Mouse (Mus musculus) inflammation-experienced regulatory T-cells, adult 6 months (primary cell): ENCODE results near the gene Fnip1. TPM values are rescaled to one million over a fixed set of nuclear protein-coding genes. Genes with fewer than 3 reads are reported as not detected.
A peak's percentile ranks its signal among the peaks of the same experiment; 100 is the strongest.

Experiments used
- ATAC-seq: one replicate; pipeline ENCODE4 v1.8.0; 2017
- polyA plus RNA-seq, 3 experiments: library from polyadenylated mRNA; unstranded; fragments of 100-300 nt; shearing (Covaris generic); gene quantifications; one replicate each; pipeline ENCODE4 v1.2.1; 2017

The Fnip1 gene
- polyA plus RNA-seq, 3 experiments from 2014 or later = 7.0 to 13.9 (median 13.4) TPM

DNA sequence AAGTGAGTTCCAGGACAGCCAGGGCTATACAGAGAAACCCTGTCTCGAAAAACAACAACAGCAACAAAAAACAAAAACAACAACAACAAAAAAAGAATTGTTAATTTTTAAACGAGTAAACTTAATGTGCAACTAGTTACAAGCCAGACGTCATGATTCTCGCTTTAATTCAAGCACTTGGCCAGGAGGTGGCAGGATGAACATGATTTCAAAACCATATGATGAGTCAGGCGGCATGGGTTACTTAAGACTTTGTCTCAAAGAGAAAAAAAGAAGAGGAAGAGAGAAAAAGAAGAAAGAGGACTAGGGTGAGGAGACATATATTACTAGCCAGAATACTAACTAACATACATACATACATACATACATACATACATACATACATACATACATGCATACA, 124.8 kb downstream of the Fnip1 start:
- ATAC-seq = peak; percentile 70

Other genes with a start within 250 kb of the Fnip1 start
- 1 to 10 TPM in 2 of 3 experiments, not detected in 1; 1.2 to 2.8 TPM for gene Csf2, start 188.5 kb upstream of the Fnip1 start, polyA plus RNA-seq
- gene Il3, start 170.9 kb upstream of the Fnip1 start, polyA plus RNA-seq = not detected
- not detected for gene Acsl6, start 134.4 kb upstream of the Fnip1 start, polyA plus RNA-seq
- not detected for gene Meikin, start 67.5 kb upstream of the Fnip1 start, polyA plus RNA-seq
- 100 to 1,000 TPM; 104 to 248 (median 244) TPM for gene Rapgef6, start 84.6 kb downstream of the Fnip1 start, polyA plus RNA-seq